Mouse (Mus musculus) lung, embryonic 15.5 days (tissue): ENCODE data around the gene Cd300lf. TPM values are rescaled to one million over a fixed set of nuclear protein-coding genes. Genes with fewer than 3 reads are reported as not detected.

Source experiments
- ATAC-seq: fragments of 200-750 bp; cut with Nextera tagmentation; 2 replicates; pipeline ENCODE4 v1.8.0; 2017; ENCODE audit warnings: moderate number of reproducible peaks, borderline replicate concordance; ENCODE audit not compliant: low FRiP score, low TSS enrichment; ENCODE audit errors: extremely low read depth
- H3K27ac ChIP-seq: fragments of 300-500 bp; sonication (generic); 2 replicates; pipeline ENCODE4 v1.5.1; 2015; ENCODE audit warnings: moderate library complexity, mild to moderate bottlenecking, inconsistent platforms
- H3K27me3 ChIP-seq: fragments of 300-500 bp; sonication (generic); 2 replicates; pipeline ENCODE4 v1.6.1; 2015; ENCODE audit warnings: inconsistent platforms
- H3K36me3 ChIP-seq: fragments of 300-500 bp; sonication (generic); 2 replicates; pipeline ENCODE4 v1.6.1; 2015; ENCODE audit warnings: inconsistent platforms
- H3K4me1 ChIP-seq: fragments of 300-500 bp; sonication (generic); 2 replicates; pipeline ENCODE4 v1.6.1; 2015; ENCODE audit warnings: inconsistent platforms
- H3K4me2 ChIP-seq: fragments of 300-500 bp; sonication (generic); 2 replicates; pipeline ENCODE4 v1.6.1; 2015; ENCODE audit warnings: inconsistent platforms, mild to moderate bottlenecking, moderate library complexity
- H3K4me3 ChIP-seq: fragments of 300-500 bp; sonication (generic); 2 replicates; pipeline ENCODE4 v1.5.1; 2015; ENCODE audit warnings: mild to moderate bottlenecking, inconsistent platforms
- H3K9ac ChIP-seq: fragments of 300-500 bp; sonication (generic); 2 replicates; pipeline ENCODE4 v1.6.1; 2015; ENCODE audit warnings: inconsistent platforms
- H3K9me3 ChIP-seq: fragments of 300-500 bp; sonication (generic); 2 replicates; pipeline ENCODE4 v1.6.1; 2016; ENCODE audit warnings: inconsistent platforms
- WGBS: fragments of 180-500 bp; shearing (Covaris S2); methylation state at CpG from one replicate; pipeline ENCODE4 v1.1.7; 2015; 5-methylcytosine and 5-hydroxymethylcytosine counted together
- polyA plus RNA-seq: library from polyadenylated mRNA; unstranded; fragments of >200 nt; fragmentation: Nextera tagmentation; extraction: Ambion mirVana; gene quantifications from 2 replicates; pipeline ENCODE4 v1.2.1, GENCODE M21; 2015

Cd300lf gene
- polyA plus RNA-seq, 1 experiment from 2014 or later: 1.8 TPM

DNA sequence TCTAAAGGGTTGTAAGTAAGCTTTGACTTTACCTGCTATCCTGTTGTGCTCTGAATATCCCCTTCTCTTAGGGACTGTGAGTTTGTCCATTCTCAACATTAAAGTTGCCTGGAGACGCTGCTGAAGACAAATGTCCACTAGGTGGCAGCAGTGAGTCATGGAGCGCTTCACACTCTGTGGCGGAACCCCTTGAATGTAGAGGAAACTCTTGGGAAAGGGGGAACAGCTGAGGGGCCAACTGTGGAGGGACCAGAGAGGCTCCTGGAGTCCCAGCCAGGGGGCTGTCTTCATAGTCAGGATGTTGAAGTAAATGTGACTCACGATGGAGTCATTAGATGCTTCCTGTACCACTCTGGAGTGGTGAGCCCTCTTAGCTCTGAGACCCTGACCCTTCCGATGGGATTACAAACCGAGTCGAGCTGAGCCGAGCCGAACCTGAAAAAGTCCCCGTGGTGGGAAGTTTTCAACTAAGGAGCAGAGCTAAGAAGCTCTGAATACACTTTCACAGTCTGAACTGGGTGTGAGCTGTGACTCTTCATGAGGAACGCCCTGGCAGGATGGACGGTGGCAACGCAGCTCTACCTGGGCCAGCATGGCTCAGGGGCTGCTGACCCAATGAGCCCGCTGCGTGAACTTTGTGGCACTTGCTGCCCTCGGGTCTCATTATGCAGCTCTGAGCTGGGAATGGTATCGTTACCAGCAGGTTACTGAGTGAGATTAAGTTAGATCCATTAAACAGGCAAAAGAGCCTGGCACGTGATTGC is 50.2 kb downstream of the Cd300lf start:
- ATAC-seq: no peak
- Histone ChIP-seq H3K4me2 (no peak overlapping the region), H3K4me3 (no peak overlapping the region), H3K27me3 (peaks cover 16% of the 10 kb centered on the region), H3K4me1 (no peaks in the 10 kb centered on the region), H3K9me3 (no peaks in the 10 kb centered on the region), H3K9ac (no peak overlapping the region), H3K36me3 (no peaks in the 10 kb centered on the region), H3K27ac (no peak overlapping the region)
- WGBS: 41% methylated on average over 18 of the region's 18 CpGs

DNA sequence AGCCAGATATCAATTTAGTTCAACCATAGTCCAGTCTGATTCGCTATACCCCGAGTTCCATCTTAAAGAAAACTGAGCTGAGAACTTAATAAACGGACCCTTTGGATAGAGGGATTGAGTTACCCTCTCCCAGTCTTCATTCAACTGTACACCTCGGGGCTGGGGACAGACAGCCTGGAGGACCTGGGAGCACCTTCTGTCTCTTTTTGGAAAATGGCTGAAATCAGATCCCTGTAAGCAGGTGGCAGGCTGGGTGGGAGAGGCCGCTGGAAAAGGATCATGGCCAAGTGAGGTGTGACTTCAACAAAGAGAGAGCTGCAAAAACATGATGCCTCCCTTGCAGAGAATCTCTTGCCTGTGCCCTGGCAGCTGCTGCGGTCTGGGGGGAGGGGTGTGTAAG is 51.6 kb downstream of the Cd300lf start:
- Histone ChIP-seq H3K9me3 (no peaks in the 10 kb centered on the region), H3K27me3 (peaks cover 16% of the 10 kb centered on the region), H3K4me1 (no peaks in the 10 kb centered on the region), H3K9ac (no peak overlapping the region), H3K4me3 (no peak overlapping the region), H3K36me3 (no peaks in the 10 kb centered on the region), H3K4me2 (no peak overlapping the region), H3K27ac (no peak overlapping the region)
- no peak for ATAC-seq
- 64% methylated on average over 6 of the region's 6 CpGs for WGBS

DNA sequence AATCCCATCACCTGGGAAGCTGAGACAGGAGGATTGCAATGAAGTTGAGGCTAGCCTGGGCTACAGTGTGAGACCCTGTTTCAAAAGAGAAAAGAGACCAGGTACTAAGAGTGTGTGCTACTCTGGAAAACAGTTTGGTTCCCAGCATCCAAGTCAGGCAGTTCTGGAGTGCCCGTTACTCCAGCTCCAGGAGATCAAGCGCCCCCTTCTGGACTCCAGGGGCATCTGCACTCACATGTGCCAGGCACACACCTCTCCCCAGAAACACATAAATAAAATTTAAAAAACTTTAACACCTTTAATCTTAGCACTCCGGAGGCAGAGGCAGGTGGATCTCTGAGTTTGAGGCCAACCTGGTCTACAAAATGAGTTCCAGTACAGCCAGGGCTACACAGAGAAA is 52.4 kb downstream of the Cd300lf start:
- Histone ChIP-seq H3K36me3 (no peaks in the 10 kb centered on the region), H3K4me1 (no peaks in the 10 kb centered on the region), H3K27ac (no peak overlapping the region), H3K4me2 (no peak overlapping the region), H3K9ac (no peak overlapping the region), H3K27me3 (peaks cover 16% of the 10 kb centered on the region), H3K9me3 (no peaks in the 10 kb centered on the region), H3K4me3 (no peak overlapping the region)
- ATAC-seq: no peak
- 52% methylated on average over 3 of the region's 3 CpGs for WGBS

DNA sequence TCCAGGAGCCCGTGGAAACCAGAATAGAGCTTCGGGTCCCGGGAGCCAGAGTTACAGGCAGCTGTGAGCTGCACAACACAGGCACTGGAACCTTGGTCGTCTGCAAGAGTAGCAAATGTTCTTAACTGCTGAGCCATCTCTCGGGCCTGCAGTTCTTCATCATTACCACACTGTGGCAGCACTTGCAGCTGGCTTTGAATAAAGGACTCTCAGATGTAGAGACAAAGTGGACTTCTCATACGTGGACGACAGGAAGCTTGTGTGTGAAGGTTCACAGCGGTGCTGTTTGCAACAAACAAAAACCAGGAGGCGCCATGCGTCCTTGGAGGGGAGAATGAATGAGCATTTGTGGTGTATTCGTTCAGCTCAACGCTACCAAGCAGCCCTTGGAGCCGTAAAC is 52.9 kb downstream of the Cd300lf start:
- H3K4me1 ChIP-seq: no peaks in the 10 kb centered on the region
- no peak for ATAC-seq
- H3K27ac ChIP-seq: no peak overlapping the region
- peaks cover 16% of the 10 kb centered on the region for H3K27me3 ChIP-seq
- WGBS: 31% methylated on average over 13 of the region's 13 CpGs
- no peaks in the 10 kb centered on the region for H3K9me3 ChIP-seq
- H3K36me3 ChIP-seq: no peaks in the 10 kb centered on the region
- H3K4me2 ChIP-seq: no peak overlapping the region
- H3K9ac ChIP-seq: no peak overlapping the region
- no peak overlapping the region for H3K4me3 ChIP-seq

DNA sequence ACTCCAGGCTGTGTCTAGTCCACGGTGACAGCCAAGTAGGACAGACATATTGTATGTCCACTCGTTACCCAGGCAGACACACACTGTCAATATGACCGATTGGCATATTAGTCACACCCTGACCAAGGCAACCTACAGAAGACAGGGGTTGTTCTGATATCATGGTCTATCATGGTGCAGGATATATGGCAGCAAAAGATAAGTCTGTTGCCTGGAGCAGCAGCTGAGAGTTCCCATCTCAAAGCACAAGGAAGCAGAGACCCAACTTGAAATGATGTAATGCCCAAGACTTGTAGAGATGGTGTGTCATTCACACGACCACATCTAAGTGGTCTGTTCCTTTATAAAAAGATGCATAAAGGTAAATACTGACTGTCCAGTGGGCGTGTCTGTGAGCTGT is 55.1 kb downstream of the Cd300lf start:
- no peak overlapping the region for H3K4me3 ChIP-seq
- no peak overlapping the region for H3K4me2 ChIP-seq
- no peaks in the 10 kb centered on the region for H3K4me1 ChIP-seq
- H3K27me3 ChIP-seq: peaks cover 3% of the 10 kb centered on the region; the same call in 1 of the 2 replicates
- 80% methylated on average over 5 of the region's 5 CpGs for WGBS
- no peak overlapping the region for H3K27ac ChIP-seq
- no peak overlapping the region for H3K9ac ChIP-seq
- no peak for ATAC-seq
- no peaks in the 10 kb centered on the region for H3K9me3 ChIP-seq
- no peaks in the 10 kb centered on the region for H3K36me3 ChIP-seq

DNA sequence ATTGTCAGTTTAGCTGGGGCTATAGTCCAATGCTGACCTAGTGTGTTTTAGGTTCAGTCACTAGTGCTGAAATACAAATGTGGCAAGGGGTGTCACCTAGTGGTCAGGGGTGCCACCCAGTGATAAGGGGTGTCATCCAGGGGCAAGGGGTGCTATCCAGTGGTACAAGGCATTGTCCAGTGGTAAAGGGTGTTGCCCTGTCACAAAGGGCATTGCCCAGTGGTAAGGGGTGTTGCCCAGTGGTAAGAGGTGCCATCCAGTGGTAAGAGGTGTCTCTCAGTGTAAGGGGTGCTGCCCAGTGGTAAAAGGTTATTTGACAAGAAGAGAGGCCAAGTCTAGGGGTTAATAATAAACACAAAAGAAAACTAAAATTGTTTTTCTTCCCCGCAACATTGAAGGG is 56.4 kb downstream of the Cd300lf start:
- no peak overlapping the region for H3K4me3 ChIP-seq
- no peaks in the 10 kb centered on the region for H3K36me3 ChIP-seq
- no peak overlapping the region for H3K4me2 ChIP-seq
- no peaks in the 10 kb centered on the region; the same call in 1 of the 2 replicates for H3K27me3 ChIP-seq
- H3K9me3 ChIP-seq: no peaks in the 10 kb centered on the region
- no peak overlapping the region for H3K27ac ChIP-seq
- no peak for ATAC-seq
- WGBS: 92% methylated on average over 1 of the region's 1 CpGs
- H3K4me1 ChIP-seq: no peaks in the 10 kb centered on the region
- H3K9ac ChIP-seq: no peak overlapping the region

DNA sequence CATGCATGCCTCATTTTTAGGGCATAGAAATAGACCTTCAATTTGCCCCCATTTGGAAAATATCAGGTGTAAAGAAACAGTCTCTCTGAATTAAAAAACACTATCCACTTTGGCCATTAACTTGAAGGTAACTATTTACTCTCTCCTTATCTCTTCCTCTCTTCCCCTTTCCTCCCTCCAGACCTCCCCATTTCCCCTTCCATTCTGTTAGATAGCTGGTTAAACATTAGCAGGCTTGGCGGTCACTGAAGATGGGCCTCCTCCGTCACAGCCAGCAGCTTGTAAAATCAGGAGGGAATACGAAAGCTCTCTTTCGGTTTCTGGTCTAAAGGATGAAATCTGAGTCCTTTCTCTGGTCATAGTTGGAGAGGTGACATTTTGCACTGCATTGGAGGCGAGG is 57.9 kb downstream of the Cd300lf start:
- no peak for ATAC-seq
- no peak overlapping the region for H3K4me3 ChIP-seq
- H3K9me3 ChIP-seq: no peaks in the 10 kb centered on the region
- no peak overlapping the region for H3K9ac ChIP-seq
- no peak overlapping the region for H3K4me2 ChIP-seq
- H3K27ac ChIP-seq: no peak overlapping the region
- WGBS: 34% methylated on average over 5 of the region's 5 CpGs
- H3K36me3 ChIP-seq: no peaks in the 10 kb centered on the region
- H3K27me3 ChIP-seq: no peaks in the 10 kb centered on the region
- H3K4me1 ChIP-seq: peaks cover 12% of the 10 kb centered on the region

DNA sequence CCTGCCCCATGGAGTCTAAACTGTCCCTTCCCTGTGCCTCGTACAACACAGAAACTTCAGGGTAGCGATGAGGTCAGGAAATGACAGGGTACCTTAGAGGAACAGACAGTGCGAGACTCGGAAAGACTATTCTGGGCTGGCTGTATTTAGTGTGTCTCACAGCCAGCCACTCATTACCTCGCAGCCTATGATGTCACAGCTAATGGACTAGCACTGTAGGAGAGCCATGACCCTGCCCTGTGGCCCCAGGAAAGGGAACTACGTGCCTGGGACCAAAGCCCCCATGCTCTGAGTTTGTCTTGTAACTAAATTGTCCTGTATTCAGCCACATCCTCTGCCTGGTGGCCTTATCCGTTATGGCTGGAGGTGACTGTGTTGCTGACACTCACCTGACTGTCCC is 58.4 kb downstream of the Cd300lf start:
- H3K9me3 ChIP-seq: no peaks in the 10 kb centered on the region
- H3K4me3 ChIP-seq: no peak overlapping the region
- H3K36me3 ChIP-seq: no peaks in the 10 kb centered on the region
- 41% methylated on average over 7 of the region's 7 CpGs for WGBS
- H3K27ac ChIP-seq: no peak overlapping the region
- ATAC-seq: no peak
- H3K4me2 ChIP-seq: no peak overlapping the region
- no peak overlapping the region for H3K9ac ChIP-seq
- peaks cover 12% of the 10 kb centered on the region for H3K4me1 ChIP-seq
- no peaks in the 10 kb centered on the region for H3K27me3 ChIP-seq

DNA sequence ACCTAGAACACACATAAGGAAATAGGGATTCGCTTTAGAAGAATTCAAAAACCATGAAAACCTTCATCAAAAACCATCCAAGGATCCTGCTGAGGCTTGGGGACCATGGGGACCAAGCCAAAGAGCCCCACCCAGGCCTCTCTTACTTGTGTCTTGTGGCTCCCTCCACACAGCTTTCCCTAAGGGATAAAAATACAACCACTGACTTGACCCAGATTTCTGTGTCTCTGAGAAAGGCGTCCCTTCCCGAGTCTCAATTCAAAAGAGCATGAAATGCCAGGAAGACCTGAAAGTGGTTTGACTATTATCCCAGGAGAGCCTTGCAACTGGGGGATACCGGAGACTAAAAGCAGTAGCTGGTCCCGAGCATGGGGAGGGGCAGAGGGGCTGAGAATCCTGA is 60.8 kb downstream of the Cd300lf start:
- H3K4me2 ChIP-seq: no peak overlapping the region
- no peak overlapping the region for H3K27ac ChIP-seq
- ATAC-seq: no peak
- no peaks in the 10 kb centered on the region for H3K27me3 ChIP-seq
- WGBS: 71% methylated on average over 5 of the region's 5 CpGs
- H3K4me3 ChIP-seq: no peak overlapping the region
- H3K36me3 ChIP-seq: no peaks in the 10 kb centered on the region
- H3K9ac ChIP-seq: no peak overlapping the region
- H3K4me1 ChIP-seq: peaks cover 12% of the 10 kb centered on the region
- H3K9me3 ChIP-seq: no peaks in the 10 kb centered on the region

DNA sequence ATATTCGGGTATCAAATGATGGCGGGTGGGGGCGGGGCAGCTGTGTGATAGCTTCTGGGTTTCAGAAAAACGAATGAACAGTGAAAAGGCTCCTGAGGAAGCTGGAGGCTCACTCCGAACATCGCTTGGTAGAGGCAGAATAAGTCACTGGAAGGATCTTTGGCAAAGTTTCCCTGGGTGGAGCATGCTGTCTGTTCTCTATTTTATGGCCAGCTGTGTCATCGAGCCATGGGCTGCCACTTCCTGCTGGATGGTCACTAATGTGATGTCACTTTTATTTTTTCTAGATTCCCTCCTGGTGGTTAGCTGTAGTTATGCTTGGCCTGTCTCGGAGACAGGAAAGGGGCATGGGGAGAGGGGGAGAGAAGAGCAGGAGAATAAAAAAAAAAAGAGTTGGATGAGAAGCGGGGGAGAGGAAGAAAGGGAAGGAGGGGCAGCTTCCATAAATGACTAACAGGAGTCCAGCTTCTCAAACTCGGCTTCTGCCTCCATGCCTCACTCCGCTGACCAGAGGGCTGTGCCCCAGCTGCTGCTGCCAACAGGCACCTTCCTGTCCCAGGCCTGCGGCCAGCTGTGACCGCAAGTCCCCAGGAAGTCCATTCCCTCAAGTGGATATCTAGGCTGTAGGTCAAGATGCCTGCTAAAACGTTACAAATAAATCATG is 62.0 kb downstream of the Cd300lf start:
- Histone ChIP-seq H3K36me3 (no peaks in the 10 kb centered on the region), H3K4me2 (peak overlapping the region; percentile 41), H3K9ac (no peak overlapping the region), H3K27me3 (no peaks in the 10 kb centered on the region), H3K27ac (peak overlapping the region; percentile 34; the same call in 1 of the 2 replicates), H3K4me3 (0 out of 2 replicates have a peak overlapping the region, but pooled peaks have one; percentile 9), H3K4me1 (peaks cover 12% of the 10 kb centered on the region), H3K9me3 (no peaks in the 10 kb centered on the region)
- 6% methylated on average over 14 of the region's 14 CpGs for WGBS
- peak; percentile 87 for ATAC-seq

DNA sequence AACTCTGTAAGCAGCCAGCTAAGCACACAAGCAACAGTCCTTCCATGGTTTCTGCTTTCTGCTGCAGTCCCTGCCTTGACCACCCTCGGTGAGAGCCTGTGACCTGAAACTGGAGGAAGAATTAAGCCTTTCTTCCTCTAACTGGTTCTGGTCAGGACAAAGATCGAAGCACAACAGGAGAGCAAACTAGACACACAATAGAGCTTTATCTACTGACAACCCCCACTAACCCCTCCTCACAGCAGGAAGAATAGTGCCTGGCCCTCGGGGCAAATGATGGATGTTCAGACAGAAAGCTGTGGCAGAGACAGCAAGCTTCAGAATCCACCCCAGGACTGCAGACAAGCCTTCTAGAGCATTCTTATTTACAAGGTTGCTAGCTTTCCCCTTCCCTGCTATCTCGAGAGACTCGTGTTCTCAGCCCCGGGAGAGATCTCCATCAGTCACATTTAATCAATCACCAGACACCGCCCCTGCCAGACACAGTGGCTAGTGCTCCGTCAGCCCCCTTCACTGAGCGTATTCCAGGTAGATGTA is 62.7 kb downstream of the Cd300lf start:
- no peak for ATAC-seq
- Histone ChIP-seq H3K4me2 (peak overlapping the region; percentile 41), H3K36me3 (no peaks in the 10 kb centered on the region), H3K4me1 (peaks cover 12% of the 10 kb centered on the region), H3K4me3 (0 out of 2 replicates have a peak overlapping the region, but pooled peaks have one; percentile 9), H3K27ac (no peak overlapping the region), H3K9me3 (no peaks in the 10 kb centered on the region), H3K27me3 (no peaks in the 10 kb centered on the region), H3K9ac (no peak overlapping the region)
- 2% methylated on average over 9 of the region's 9 CpGs for WGBS

DNA sequence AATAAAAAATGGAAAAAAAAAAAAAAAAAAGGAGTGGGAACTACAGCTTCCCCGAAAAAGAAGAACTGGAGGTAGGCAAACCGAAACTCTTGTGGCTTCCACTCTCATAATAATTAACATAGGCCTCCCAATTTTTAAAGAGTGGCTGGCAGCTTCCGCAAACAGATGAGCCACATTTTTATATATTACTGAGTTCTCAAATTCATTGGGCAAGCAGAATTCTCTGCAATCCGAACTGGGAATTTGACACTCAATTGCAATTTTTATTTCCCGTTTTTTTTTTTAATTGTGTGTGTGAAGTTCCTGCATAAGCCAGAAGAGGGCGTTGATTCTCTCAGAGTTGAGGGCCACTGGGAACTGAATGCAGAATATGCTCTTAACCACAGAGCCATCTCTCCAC is 67.0 kb downstream of the Cd300lf start:
- Histone ChIP-seq H3K4me1 (peaks cover 8% of the 10 kb centered on the region; the same call in 1 of the 2 replicates), H3K36me3 (no peaks in the 10 kb centered on the region), H3K4me3 (no peak overlapping the region), H3K4me2 (no peak overlapping the region), H3K9me3 (no peaks in the 10 kb centered on the region), H3K27ac (no peak overlapping the region), H3K27me3 (no peaks in the 10 kb centered on the region), H3K9ac (no peak overlapping the region)
- no peak for ATAC-seq
- WGBS: 56% methylated on average over 6 of the region's 6 CpGs
